Comparison of ENCODE assay signal across 1 mouse cellular context in the genomic region with DNA sequence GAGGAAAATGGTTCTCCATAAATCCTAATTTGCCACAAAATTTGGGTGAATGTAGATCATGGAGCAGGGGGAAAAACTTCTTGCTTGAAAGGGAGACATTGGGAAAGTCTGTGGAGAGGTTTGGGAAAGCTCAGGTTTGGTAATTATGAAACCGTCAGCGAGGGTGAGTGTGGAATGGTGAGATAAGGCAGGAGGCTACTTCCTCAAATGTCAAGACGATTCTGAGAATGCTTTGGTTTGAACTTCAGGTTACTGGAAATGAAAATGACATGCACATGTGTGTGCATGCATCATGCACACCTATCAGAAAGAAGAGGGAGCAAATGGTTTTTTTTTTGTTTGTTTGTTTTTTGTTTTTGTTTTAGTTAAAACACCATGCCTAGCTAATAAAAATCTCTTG.
TF ChIP-seq lines count a peak whose summit lies in the region.

No protein-coding gene starts in this region.

TF ChIP-seq in CH12.LX, 34 proteins besides CTCF, POLR2A, EP300 and RAD21:
- no peak for TF ChIP-seq PAX5 (IDR thresholded peaks at IDR 0.05; ENCODE audit: low read length)
- TF ChIP-seq BHLHE40 (IDR thresholded peaks at IDR 0.05; ENCODE audit: low read depth, low read length): peak; percentile 37; the same call in 1 of the 2 replicates
